Mouse (Mus musculus) cortical plate, adult 2 months (tissue): Measurements from ENCODE around the gene Dnttip2. TPM values are rescaled to one million over a fixed set of nuclear protein-coding genes. Genes with fewer than 3 reads are reported as not detected.

Source experiments
- H3K27ac ChIP-seq: fragments of 200-500 bp; 2 replicates; pipeline ENCODE4 v1.5.1; 2012; ENCODE audit warnings: low read length, control low read depth, inconsistent platforms; ENCODE audit not compliant: insufficient read depth
- H3K4me1 ChIP-seq: fragments of 200-500 bp; 2 replicates; pipeline ENCODE4 v1.6.1; 2011; ENCODE audit warnings: low read length; ENCODE audit not compliant: control insufficient read depth, insufficient read depth
- H3K4me3 ChIP-seq: fragments of 200-500 bp; 2 replicates; pipeline ENCODE4 v1.5.1; 2011; ENCODE audit warnings: mild to moderate bottlenecking, low read length, control low read depth; ENCODE audit not compliant: insufficient read depth
- CTCF ChIP-seq: fragments of 200-500 bp; IDR thresholded peaks from 2 replicates; pipeline ENCODE4 v1.5.1; 2011; ENCODE audit warnings: mild to moderate bottlenecking, control low read depth, low read length; ENCODE audit not compliant: insufficient read depth; ENCODE audit errors: extremely low read depth
- POLR2A ChIP-seq: fragments of 200-500 bp; IDR thresholded peaks from 2 replicates; pipeline ENCODE4 v1.6.1; 2011; ENCODE audit warnings: mild to moderate bottlenecking, low read length, control low read depth; ENCODE audit not compliant: insufficient read depth; ENCODE audit errors: extremely low read depth
- polyA plus RNA-seq: library from polyadenylated mRNA; depleted of rRNA; stranded (reverse); fragments of >200 nt; gene quantifications from 2 replicates; pipeline ENCODE4 v1.2.3, GENCODE M21; 2012; rRNA removed

Gene Dnttip2
- polyA plus RNA-seq, 1 experiment, result 17.0 TPM

DNA sequence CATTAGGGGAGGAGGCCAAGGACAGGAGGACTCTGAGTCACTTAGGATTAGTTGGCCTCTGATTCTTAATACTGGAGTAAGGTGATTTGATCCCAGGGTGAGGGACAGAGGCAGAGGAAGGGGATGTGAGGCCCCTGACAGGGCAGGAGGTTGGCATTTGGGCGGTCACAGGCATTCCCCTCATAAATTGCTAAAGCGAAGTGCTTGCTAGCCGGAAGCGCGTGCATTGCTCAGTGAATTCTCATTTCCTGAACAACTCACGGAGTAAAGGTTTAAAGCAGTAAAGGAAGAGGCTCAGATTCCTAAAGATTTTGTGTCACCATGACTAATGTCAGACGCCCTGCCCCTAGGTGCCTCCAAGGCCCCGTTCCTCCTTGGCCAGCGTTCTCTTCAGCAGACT, 48.0 kb downstream of the Dnttip2 start:
- Histone ChIP-seq H3K27ac (no peak overlapping the region), H3K4me3 (no peak overlapping the region), H3K4me1 (no peaks in the 10 kb centered on the region)
- TF ChIP-seq CTCF (no peak), POLR2A (no peak)

GRCm38 (mm10) chr3:122323841-122324240, 49.7 kb downstream of the Dnttip2 start:
- Histone ChIP-seq H3K4me3 (no peak overlapping the region), H3K4me1 (no peaks in the 10 kb centered on the region), H3K27ac (no peak overlapping the region)
- TF ChIP-seq POLR2A (no peak), CTCF (no peak)

DNA sequence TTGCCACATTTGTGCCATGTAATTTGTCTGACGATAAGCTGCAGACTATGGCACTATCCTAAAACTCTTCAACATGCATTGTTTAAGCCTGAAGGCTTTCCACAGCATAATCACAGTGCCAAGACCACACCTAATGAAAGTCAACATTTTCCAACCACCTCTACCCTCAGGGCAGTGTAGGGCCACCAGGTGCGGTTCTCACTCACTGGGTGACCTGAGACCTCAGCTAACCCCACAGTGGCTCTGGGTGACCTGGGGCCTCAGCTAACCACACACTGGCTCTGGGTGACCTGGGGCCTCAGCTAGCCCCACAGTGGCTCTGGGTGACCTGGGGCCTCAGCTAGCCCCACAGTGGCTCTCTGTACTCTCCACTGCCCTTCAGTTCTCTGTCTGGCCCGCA, 50.3 kb downstream of the Dnttip2 start:
- Histone ChIP-seq H3K4me3 (no peak overlapping the region), H3K4me1 (no peaks in the 10 kb centered on the region), H3K27ac (no peak overlapping the region)
- TF ChIP-seq POLR2A, result no peak
- TF ChIP-seq CTCF, result no peak

DNA sequence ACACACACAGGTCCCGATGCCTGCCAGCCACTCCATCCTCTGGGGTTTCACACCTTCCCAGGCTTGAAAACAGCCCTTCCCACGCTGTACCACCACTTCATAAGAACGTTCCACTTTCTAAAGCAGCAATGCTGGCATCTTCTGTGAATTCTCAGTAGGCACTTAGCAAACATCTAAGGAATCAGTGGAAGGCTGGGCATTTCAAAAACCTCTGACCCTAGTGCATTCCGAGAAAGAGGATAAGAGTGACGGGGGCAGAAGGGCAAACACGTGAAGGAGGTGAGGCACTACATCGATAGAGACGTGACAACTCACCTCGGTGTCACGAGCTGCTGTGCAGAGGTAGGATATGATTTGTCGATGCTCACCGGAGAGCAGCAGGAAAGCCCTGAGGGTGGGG, 56.3 kb downstream of the Dnttip2 start:
- Histone ChIP-seq H3K4me3 (no peak overlapping the region), H3K27ac (no peak overlapping the region), H3K4me1 (peaks cover 4% of the 10 kb centered on the region)
- no peak for TF ChIP-seq POLR2A
- no peak for TF ChIP-seq CTCF

DNA sequence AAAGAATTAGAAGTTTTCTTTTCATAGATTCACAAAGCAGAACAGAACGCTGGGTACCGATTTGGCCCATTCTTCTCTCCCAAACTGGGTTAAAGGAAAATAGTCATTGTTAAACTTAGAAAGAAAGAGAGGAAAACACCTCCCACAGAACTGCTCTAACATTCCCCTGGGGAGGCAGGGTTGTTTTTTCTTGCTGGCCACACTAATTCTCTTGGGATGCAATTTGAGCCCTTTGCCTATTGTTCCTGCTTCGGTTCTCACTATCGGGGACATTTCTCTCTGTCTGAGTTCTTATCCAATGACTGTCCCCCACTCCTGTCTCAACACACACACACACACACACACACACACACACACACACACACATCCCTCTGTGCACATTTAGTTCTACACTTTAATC, 59.3 kb downstream of the Dnttip2 start:
- H3K27ac ChIP-seq, result no peak overlapping the region

GRCm38 (mm10) chr3:122333902-122334301, 59.7 kb downstream of the Dnttip2 start:
- Histone ChIP-seq H3K4me3 (no peak overlapping the region), H3K27ac (no peak overlapping the region), H3K4me1 (peaks cover 4% of the 10 kb centered on the region)
- no peak for TF ChIP-seq CTCF
- TF ChIP-seq POLR2A, result no peak

More for the DNA sequence above, 59.3 kb downstream of the Dnttip2 start:
- Histone ChIP-seq H3K4me3 (no peak overlapping the region), H3K4me1 (peaks cover 4% of the 10 kb centered on the region)
- TF ChIP-seq POLR2A, result no peak
- no peak for TF ChIP-seq CTCF

DNA sequence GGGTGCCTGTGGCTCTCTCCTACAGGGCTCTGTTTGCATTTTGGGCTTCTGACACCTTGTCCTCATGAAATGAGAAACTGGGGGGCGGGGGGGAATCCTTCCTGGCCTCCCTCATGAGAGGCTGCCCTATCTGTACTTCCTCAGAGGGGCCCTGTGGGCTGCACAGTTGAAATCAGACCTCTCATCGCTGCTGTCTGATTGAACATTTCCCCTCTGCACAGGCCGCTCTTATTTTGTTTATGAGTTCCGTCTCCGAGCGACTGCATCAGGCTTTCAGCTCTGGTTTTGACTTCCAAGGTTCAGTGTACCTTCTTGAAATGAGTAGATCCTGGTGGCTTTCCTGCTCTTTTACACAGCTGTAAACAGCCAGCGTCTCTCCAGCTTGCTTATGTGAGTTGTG, 60.2 kb downstream of the Dnttip2 start:
- H3K27ac ChIP-seq, result no peak overlapping the region
- H3K4me3 ChIP-seq, result no peak overlapping the region
- peaks cover 4% of the 10 kb centered on the region for H3K4me1 ChIP-seq
- TF ChIP-seq POLR2A (no peak), CTCF (no peak)

Other genes starting within 250 kb of the Dnttip2 start
- gene Abca4, start 229.9 kb upstream of the Dnttip2 start, polyA plus RNA-seq, result 3.6 and 3.7 TPM in 2 replicates
- gene Gclm, start 28.8 kb upstream of the Dnttip2 start, polyA plus RNA-seq, result 46.6 and 49.5 TPM in 2 replicates
- gene Bcar3, start 19.7 kb downstream of the Dnttip2 start, polyA plus RNA-seq, result 15.8 and 17.0 TPM in 2 replicates